Mouse (Mus musculus): Measurements from ENCODE around the gene Slc35d2. TPM values are rescaled to one million over a fixed set of nuclear protein-coding genes. Genes with fewer than 3 reads are reported as not detected.

Gene Slc35d2
- 0.79 and 1.1 TPM in 2 replicates for polyA plus RNA-seq (2012; rRNA removed)

DNA sequence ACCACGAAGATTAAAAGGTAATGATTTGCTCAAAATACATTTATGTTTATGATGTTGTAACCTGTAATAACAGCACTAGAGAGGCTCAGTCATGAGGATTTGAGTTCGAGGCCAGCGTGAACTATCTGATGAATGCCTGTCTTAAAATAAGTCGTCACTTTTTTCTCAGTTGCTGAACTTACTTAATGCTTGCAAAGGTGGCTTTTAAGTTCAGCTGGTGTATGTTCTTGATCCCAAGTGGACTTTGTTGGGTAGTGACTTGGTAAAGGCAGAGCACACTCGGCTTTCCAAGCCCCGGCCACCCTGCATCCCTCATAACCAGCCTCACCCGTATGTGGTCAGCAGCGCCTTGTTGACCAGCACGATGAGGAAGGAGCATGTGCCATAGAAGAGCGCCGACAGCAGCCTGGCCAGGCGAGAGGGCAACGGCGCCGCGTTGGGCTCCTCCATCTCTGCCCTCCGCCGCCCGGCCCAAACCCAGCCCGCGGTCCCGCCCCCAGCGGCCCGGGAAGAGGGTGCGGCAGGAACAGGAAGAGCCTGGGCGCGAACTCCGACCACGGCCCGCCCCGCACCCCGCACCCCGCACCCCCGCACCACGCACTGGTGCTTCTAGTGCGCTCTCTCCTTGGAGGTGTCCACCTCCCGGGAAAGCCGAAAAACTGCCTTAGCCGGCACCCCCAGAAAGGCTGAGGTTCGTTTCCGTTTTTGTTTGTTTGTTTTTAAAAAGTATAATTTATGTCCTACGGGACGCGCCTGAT lies at the start of gene Slc35d2:
TSS of gene Slc35d2 (minus strand) at position 511 of the 758 bp plus-strand sequence.
- H3K4me3 ChIP-seq (ENCODE audit: control insufficient read depth, low read depth, low read length): peak within 1 kb of the TSS; percentile 71
- no peak within 1 kb of the TSS for H3K27ac ChIP-seq (ENCODE audit: control insufficient read depth, insufficient read depth, low read depth, low read length)
- H3K4me1 ChIP-seq (ENCODE audit: control insufficient read depth, insufficient read depth, low read length): no peaks in the 10 kb centered on the region
- no peaks in the 10 kb centered on the region for H3K27me3 ChIP-seq (ENCODE audit: control insufficient read depth, insufficient read depth, low read length)
- no peaks in the 10 kb centered on the region for H3K36me3 ChIP-seq (ENCODE audit: control insufficient read depth, insufficient read depth, low read length)
- no peak for TF ChIP-seq CTCF (IDR thresholded peaks at IDR 0.05; ENCODE audit: control insufficient read depth, insufficient read depth, insufficient replicate concordance, low read depth, low read length)
- TF ChIP-seq POLR2A (IDR thresholded peaks at IDR 0.05; ENCODE audit: control insufficient read depth, low read depth, low read length): no peak

GRCm38 (mm10) chr13:64178000-64178399 lies 48.8 kb upstream of the Slc35d2 start:
- Histone ChIP-seq H3K27me3 (ENCODE audit: control insufficient read depth, insufficient read depth, low read length) (no peaks in the 10 kb centered on the region), H3K36me3 (ENCODE audit: control insufficient read depth, insufficient read depth, low read length) (no peaks in the 10 kb centered on the region), H3K27ac (ENCODE audit: control insufficient read depth, insufficient read depth, low read depth, low read length) (no peak overlapping the region), H3K4me3 (ENCODE audit: control insufficient read depth, low read depth, low read length) (no peak overlapping the region), H3K4me1 (ENCODE audit: control insufficient read depth, insufficient read depth, low read length) (no peaks in the 10 kb centered on the region)
- TF ChIP-seq CTCF (IDR thresholded peaks at IDR 0.05; ENCODE audit: control insufficient read depth, insufficient read depth, insufficient replicate concordance, low read depth, low read length): no peak
- no peak for TF ChIP-seq POLR2A (IDR thresholded peaks at IDR 0.05; ENCODE audit: control insufficient read depth, low read depth, low read length)

DNA sequence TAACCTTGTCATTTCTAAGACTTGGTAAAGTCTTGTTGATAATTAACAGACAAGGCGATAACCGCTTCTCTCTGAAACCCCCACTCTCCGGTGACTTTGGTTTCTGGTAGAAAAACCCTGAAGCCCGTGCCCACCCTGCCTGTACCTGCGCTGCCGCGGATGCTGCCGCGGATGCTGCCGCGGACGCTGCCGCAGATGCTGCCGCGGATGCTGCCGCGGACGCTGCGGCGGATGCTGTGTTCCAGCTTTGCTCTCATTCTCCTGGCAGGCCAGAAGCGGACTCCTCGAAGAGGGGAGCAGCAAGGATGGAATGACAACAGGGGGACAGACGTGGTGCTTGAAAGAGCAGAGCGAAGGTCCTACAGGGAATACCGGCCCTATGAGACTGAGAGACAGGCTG lies 40.6 kb upstream of the Slc35d2 start:
- TF ChIP-seq POLR2A (IDR thresholded peaks at IDR 0.05; ENCODE audit: control insufficient read depth, low read depth, low read length) (no peak), CTCF (IDR thresholded peaks at IDR 0.05; ENCODE audit: control insufficient read depth, insufficient read depth, insufficient replicate concordance, low read depth, low read length) (no peak)
- Histone ChIP-seq H3K27me3 (ENCODE audit: control insufficient read depth, insufficient read depth, low read length) (no peaks in the 10 kb centered on the region), H3K36me3 (ENCODE audit: control insufficient read depth, insufficient read depth, low read length) (no peaks in the 10 kb centered on the region), H3K4me3 (ENCODE audit: control insufficient read depth, low read depth, low read length) (peak overlapping the region; percentile 16), H3K27ac (ENCODE audit: control insufficient read depth, insufficient read depth, low read depth, low read length) (no peak overlapping the region), H3K4me1 (ENCODE audit: control insufficient read depth, insufficient read depth, low read length) (peaks cover 4% of the 10 kb centered on the region)

DNA sequence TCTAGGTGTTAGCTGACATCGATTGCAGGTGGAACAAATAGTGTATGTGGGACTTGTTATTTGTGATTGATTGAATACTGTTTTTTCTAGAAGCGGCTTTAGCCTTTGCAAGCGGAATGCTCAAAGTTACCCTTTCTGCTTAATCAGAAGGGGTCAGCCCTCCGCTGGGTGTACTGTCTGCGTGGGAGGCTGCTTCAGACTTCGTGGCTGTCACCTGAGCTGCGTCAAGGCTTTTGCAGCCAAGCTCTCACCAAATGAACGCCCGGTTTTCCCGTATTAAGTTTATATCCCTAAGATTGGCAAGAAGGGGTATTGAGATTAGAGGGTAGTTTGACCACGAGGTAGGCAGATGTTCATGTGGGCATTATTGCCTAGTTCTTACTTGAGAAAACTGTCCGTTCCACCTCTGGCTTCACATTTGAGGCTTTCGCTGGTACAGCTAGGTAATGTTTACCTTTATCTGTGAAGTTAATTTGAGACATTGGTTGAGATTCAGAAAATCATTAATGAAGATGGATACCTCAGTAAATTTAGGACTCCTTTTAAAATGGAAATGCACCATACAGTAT lies 34.1 kb upstream of the Slc35d2 start:
- no peaks in the 10 kb centered on the region for H3K27me3 ChIP-seq (ENCODE audit: control insufficient read depth, insufficient read depth, low read length)
- TF ChIP-seq CTCF (IDR thresholded peaks at IDR 0.05; ENCODE audit: control insufficient read depth, insufficient read depth, insufficient replicate concordance, low read depth, low read length): no peak
- no peak for TF ChIP-seq POLR2A (IDR thresholded peaks at IDR 0.05; ENCODE audit: control insufficient read depth, low read depth, low read length)
- peaks cover 10% of the 10 kb centered on the region for H3K4me1 ChIP-seq (ENCODE audit: control insufficient read depth, insufficient read depth, low read length)
- H3K27ac ChIP-seq (ENCODE audit: control insufficient read depth, insufficient read depth, low read depth, low read length): no peak overlapping the region
- peak overlapping the region; percentile 83 for H3K4me3 ChIP-seq (ENCODE audit: control insufficient read depth, low read depth, low read length)
- H3K36me3 ChIP-seq (ENCODE audit: control insufficient read depth, insufficient read depth, low read length): no peaks in the 10 kb centered on the region

- no peak for TF ChIP-seq CTCF (IDR thresholded peaks at IDR 0.05; ENCODE audit: control insufficient read depth, insufficient read depth, insufficient replicate concordance, low read depth, low read length)
- no peak for TF ChIP-seq POLR2A (IDR thresholded peaks at IDR 0.05; ENCODE audit: control insufficient read depth, low read depth, low read length)
- H3K4me3 ChIP-seq (ENCODE audit: control insufficient read depth, low read depth, low read length): peak overlapping the region; percentile 83
- 0 out of 2 replicates have a peak overlapping the region, but pooled peaks have one; percentile 1 for H3K27ac ChIP-seq (ENCODE audit: control insufficient read depth, insufficient read depth, low read depth, low read length)
- H3K4me1 ChIP-seq (ENCODE audit: control insufficient read depth, insufficient read depth, low read length): peaks cover 10% of the 10 kb centered on the region
- no peaks in the 10 kb centered on the region for H3K36me3 ChIP-seq (ENCODE audit: control insufficient read depth, insufficient read depth, low read length)
- H3K27me3 ChIP-seq (ENCODE audit: control insufficient read depth, insufficient read depth, low read length): no peaks in the 10 kb centered on the region
Measured at GRCm38 (mm10) chr13:64162626-64163025, 33.5 kb upstream of the Slc35d2 start.

DNA sequence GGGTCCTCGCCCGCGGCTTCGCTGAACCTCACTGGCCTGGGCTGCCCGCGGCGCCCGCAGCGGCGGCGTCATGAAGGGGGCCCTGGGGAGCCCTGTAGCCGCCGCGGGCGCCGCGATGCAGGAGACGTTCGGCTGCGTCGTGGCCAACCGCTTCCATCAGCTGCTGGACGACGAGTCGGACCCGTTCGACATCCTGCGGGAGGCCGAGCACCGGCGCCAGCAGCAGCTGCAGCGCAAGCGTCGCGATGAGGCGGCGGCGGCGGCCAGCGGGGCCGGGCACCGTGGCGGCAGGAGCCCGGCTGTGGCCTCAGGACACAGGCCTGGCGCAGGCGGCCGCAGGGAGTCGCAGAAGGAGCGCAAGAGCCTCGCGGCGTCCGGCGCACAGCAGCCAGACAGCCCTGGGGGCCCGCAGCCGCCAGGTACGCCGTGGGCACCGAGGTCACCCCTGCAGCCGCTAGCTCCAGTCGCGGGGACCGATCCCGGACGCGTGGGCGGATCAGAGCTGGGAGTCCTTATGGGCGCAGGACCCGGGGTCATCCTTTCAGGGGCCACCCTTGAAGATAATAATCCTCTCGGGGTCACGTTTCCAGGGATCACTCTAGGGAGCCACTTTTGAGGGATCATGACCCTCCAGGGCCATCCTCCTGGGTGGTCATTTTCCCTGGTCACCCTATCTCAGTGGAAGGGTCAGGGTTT lies 32.9 kb upstream of the Slc35d2 start:
- H3K27ac ChIP-seq (ENCODE audit: control insufficient read depth, insufficient read depth, low read depth, low read length): peak overlapping the region; percentile 4; the same call in 1 of the 2 replicates
- TF ChIP-seq POLR2A (IDR thresholded peaks at IDR 0.05; ENCODE audit: control insufficient read depth, low read depth, low read length) (no peak), CTCF (IDR thresholded peaks at IDR 0.05; ENCODE audit: control insufficient read depth, insufficient read depth, insufficient replicate concordance, low read depth, low read length) (no peak)
- peak overlapping the region; percentile 83 for H3K4me3 ChIP-seq (ENCODE audit: control insufficient read depth, low read depth, low read length)
- H3K36me3 ChIP-seq (ENCODE audit: control insufficient read depth, insufficient read depth, low read length): no peaks in the 10 kb centered on the region
- H3K27me3 ChIP-seq (ENCODE audit: control insufficient read depth, insufficient read depth, low read length): no peaks in the 10 kb centered on the region
- peaks cover 10% of the 10 kb centered on the region for H3K4me1 ChIP-seq (ENCODE audit: control insufficient read depth, insufficient read depth, low read length)

DNA sequence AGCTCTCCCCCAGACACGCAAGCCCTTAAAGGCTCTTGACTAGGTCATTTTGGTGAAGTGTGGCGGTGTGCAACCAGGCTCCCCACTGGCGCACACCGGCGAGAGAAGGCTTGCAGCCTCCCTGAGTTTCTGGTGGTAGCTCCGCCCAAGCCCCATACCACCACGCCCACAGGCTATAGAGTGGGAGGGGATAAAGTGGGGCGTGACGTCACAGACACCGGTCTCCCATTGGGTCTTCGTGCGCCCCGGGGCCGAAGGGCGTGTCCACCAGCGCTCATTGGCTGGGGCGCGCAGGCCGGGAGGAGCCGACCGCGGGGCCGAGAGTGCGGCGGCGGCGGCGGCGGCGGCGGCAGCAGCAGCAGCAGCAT lies 32.4 kb upstream of the Slc35d2 start, which contains the start of gene Habp4:
TSS of gene Habp4 (plus strand) at position 277 of the 368 bp plus-strand sequence.
- H3K4me1 ChIP-seq (ENCODE audit: control insufficient read depth, insufficient read depth, low read length): peaks cover 10% of the 10 kb centered on the region
- H3K36me3 ChIP-seq (ENCODE audit: control insufficient read depth, insufficient read depth, low read length): no peaks in the 10 kb centered on the region
- TF ChIP-seq POLR2A (IDR thresholded peaks at IDR 0.05; ENCODE audit: control insufficient read depth, low read depth, low read length) (peak; percentile 87), CTCF (IDR thresholded peaks at IDR 0.05; ENCODE audit: control insufficient read depth, insufficient read depth, insufficient replicate concordance, low read depth, low read length) (no peak)
- no peaks in the 10 kb centered on the region for H3K27me3 ChIP-seq (ENCODE audit: control insufficient read depth, insufficient read depth, low read length)
- H3K27ac ChIP-seq (ENCODE audit: control insufficient read depth, insufficient read depth, low read depth, low read length): peak within 1 kb of the TSS; percentile 50
- H3K4me3 ChIP-seq (ENCODE audit: control insufficient read depth, low read depth, low read length): peak within 1 kb of the TSS; percentile 83
